Mouse (Mus musculus): ENCODE data around the gene Erp27. TPM values are rescaled to one million over a fixed set of nuclear protein-coding genes. Genes with fewer than 3 reads are reported as not detected.

Erp27 gene
- total and polyA plus RNA-seq, 3 experiments = 0.39 TPM; not detected in 2

DNA sequence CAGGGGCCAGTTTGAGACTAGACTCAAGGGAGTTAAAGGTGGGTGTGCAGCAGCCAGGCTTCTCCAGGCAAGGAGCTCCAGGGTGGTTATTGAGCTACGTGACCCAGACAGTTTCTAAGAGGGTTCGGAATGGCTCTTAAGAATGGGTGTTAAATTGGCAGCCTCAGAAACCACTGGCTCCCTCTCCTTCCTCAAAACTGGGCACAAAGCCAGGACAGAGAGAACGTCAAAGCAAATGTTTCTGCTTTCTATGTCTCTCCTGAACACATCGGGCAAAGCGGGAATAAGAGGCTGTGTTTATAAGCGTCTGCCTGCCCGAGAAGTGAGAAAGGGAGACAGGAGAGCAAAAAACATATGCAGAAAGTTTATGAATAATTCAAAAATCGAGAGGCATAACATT, 47.4 kb downstream of the Erp27 start:
- Histone ChIP-seq H3K9me3 (replicated peaks; ENCODE audit: insufficient read depth, low read length) (no peaks in the 10 kb centered on the region), H3K36me3 (ENCODE audit: control insufficient read depth in 1 of 2, insufficient read depth in 2 of 2, low read length in 2 of 2) (no peaks in the 10 kb centered on the region), H3K4me1 (ENCODE audit: control insufficient read depth in 1 of 2, insufficient read depth in 2 of 2, low read length in 2 of 2) (no peaks in the 10 kb centered on the region), H3K79me2 (ENCODE audit: control insufficient read depth, insufficient read depth, low read length, poor library complexity) (no peaks in the 10 kb centered on the region), H3K4me3 (ENCODE audit: control insufficient read depth in 1 of 2, insufficient read depth in 1 of 2, low read depth in 2 of 2, low read length in 2 of 2) (no peak overlapping the region), H3K27ac (ENCODE audit: control insufficient read depth, low read depth, low read length) (no peak overlapping the region), H3K9ac (ENCODE audit: control insufficient read depth, low read depth, low read length, poor library complexity, severe bottlenecking) (no peak overlapping the region), H3K27me3 (ENCODE audit: control insufficient read depth in 1 of 2, insufficient read depth in 2 of 2, low read length in 2 of 2) (peaks cover 0 to 8% of the 10 kb centered on the region in 2 experiments; a peak in 3 of 4 replicates)
- no peak for TF ChIP-seq ZKSCAN1 (IDR thresholded peaks at IDR 0.05; ENCODE audit: low read depth, low read length)
- no peak for TF ChIP-seq NRF1 (IDR thresholded peaks at IDR 0.05; ENCODE audit: insufficient read depth, low read depth, low read length, poor library complexity, severe bottlenecking)
- no peak for TF ChIP-seq ETS1 (IDR thresholded peaks at IDR 0.05; ENCODE audit: low read depth, low read length)
- no peak for TF ChIP-seq MAZ (IDR thresholded peaks at IDR 0.05; ENCODE audit: low read depth, low read length)
- no peak for TF ChIP-seq UBTF (IDR thresholded peaks at IDR 0.05; ENCODE audit: borderline replicate concordance, insufficient read depth, low read depth, low read length)
- DNase-seq (ENCODE audit: low read depth, low spot score) = peak; percentile 53

DNA sequence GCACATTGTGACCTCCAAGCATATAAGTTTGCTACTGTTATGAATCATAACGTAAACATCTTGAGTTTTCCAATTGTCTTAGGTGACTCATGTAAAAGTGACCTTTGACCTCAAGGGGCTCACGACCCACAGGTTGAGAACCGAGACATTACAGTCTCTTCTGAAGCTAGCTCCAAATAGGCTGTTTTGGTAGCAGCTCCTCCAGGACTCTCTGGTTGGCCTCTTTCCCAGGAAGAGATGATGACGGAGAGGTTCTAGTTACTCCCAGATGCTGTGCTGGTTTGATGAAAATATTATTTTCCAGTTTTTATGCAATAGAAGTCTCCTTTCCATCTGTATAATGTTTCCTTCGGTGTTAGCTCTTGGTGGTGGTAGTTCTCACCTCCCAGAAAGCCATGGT, 53.1 kb downstream of the Erp27 start:
- TF ChIP-seq MAZ (IDR thresholded peaks at IDR 0.05; ENCODE audit: low read depth, low read length) (no peak), ETS1 (IDR thresholded peaks at IDR 0.05; ENCODE audit: low read depth, low read length) (no peak), POLR2AphosphoS5 (IDR thresholded peaks at IDR 0.05; ENCODE audit: borderline replicate concordance, low read depth, low read length) (no peak), HCFC1 (IDR thresholded peaks at IDR 0.05; ENCODE audit: low read depth, low read length) (no peak), ELF1 (IDR thresholded peaks at IDR 0.05; ENCODE audit: low read depth, low read length) (no peak), ZC3H11A (IDR thresholded peaks at IDR 0.05; ENCODE audit: low read depth, low read length) (no peak), TCF12 (IDR thresholded peaks at IDR 0.05; ENCODE audit: low read depth, low read length) (no peak), GABPA (IDR thresholded peaks at IDR 0.05; ENCODE audit: low read depth, low read length) (no peak), TAL1 (IDR thresholded peaks at IDR 0.05; ENCODE audit: low read length) (no peak), NRF1 (IDR thresholded peaks at IDR 0.05; ENCODE audit: insufficient read depth, low read depth, low read length, poor library complexity, severe bottlenecking) (no peak), E2F4 (IDR thresholded peaks at IDR 0.05; ENCODE audit: borderline replicate concordance, low read depth, low read length) (no peak), POLR2AphosphoS2 (IDR thresholded peaks at IDR 0.05; ENCODE audit: low read length) (no peak), SMC3 (IDR thresholded peaks at IDR 0.05; ENCODE audit: low read depth, low read length) (no peak), GATA1 (IDR thresholded peaks at IDR 0.05; ENCODE audit: low read depth, low read length) (no peak), KAT2A (conservative IDR thresholded peaks at IDR 0.05; ENCODE audit: low read depth, low read length) (no peak), JUND (IDR thresholded peaks at IDR 0.05; ENCODE audit: low read depth, low read length) (no peak)
- H3K9me3 ChIP-seq (replicated peaks; ENCODE audit: insufficient read depth, low read length) = no peaks in the 10 kb centered on the region
- no peaks in the 10 kb centered on the region for H3K36me3 ChIP-seq (ENCODE audit: control insufficient read depth in 1 of 2, insufficient read depth in 2 of 2, low read length in 2 of 2)
- no peak overlapping the region for H3K4me3 ChIP-seq (ENCODE audit: control insufficient read depth in 1 of 2, insufficient read depth in 1 of 2, low read depth in 2 of 2, low read length in 2 of 2)
- no peak for DNase-seq (ENCODE audit: low read depth, low spot score)
- no peak overlapping the region for H3K9ac ChIP-seq (ENCODE audit: control insufficient read depth, low read depth, low read length, poor library complexity, severe bottlenecking)
- H3K27ac ChIP-seq (ENCODE audit: control insufficient read depth, low read depth, low read length) = no peak overlapping the region
- peaks cover 0 to 3% of the 10 kb centered on the region in 2 experiments; a peak in 2 of 4 replicates for H3K27me3 ChIP-seq (ENCODE audit: control insufficient read depth in 1 of 2, insufficient read depth in 2 of 2, low read length in 2 of 2)
- H3K4me1 ChIP-seq (ENCODE audit: control insufficient read depth in 1 of 2, insufficient read depth in 2 of 2, low read length in 2 of 2) = no peaks in the 10 kb centered on the region
- no peaks in the 10 kb centered on the region for H3K79me2 ChIP-seq (ENCODE audit: control insufficient read depth, insufficient read depth, low read length, poor library complexity)
